ENCODE assay signal across 20 mouse cellular contexts in genomic region chrX:138831876-138832275, GRCm38 (mm10).
DNase-seq lines count a peak whose midpoint lies in the region; ATAC-seq and TF ChIP-seq lines count a peak whose summit lies in the region.
"Had no signal": no experiment of that assay in that cellular context is flagged by ENCODE, and none has a peak within 500 bp of the region (broad histone marks: within the 10 kb centered on the region; RNA-seq: fewer than 3 reads in every experiment).

No protein-coding gene starts in this region.

- no peak overlapping the region for H3K4me3 ChIP-seq in midbrain, postnatal 0 days (ENCODE audit: low read depth, low read length)
- H3K4me3 ChIP-seq in midbrain, embryonic 13.5 days (replicated peaks): no peak overlapping the region
- H3K4me3 ChIP-seq: embryonic facial prominence, embryonic 10.5 days; embryonic facial prominence, embryonic 12.5 days; forebrain, embryonic 13.5 days; forebrain, embryonic 15.5 days had no signal

- H3K36me3 ChIP-seq in midbrain, postnatal 0 days (ENCODE audit: insufficient read depth, low read length): no peaks in the 10 kb centered on the region
- H3K36me3 ChIP-seq in midbrain, embryonic 13.5 days: no peaks in the 10 kb centered on the region
- H3K36me3 ChIP-seq: embryonic facial prominence, embryonic 10.5 days; embryonic facial prominence, embryonic 12.5 days; forebrain, embryonic 15.5 days had no signal

- no peaks in the 10 kb centered on the region for H3K4me1 ChIP-seq in midbrain, postnatal 0 days (ENCODE audit: insufficient read depth, low read length)
- H3K4me1 ChIP-seq in midbrain, embryonic 13.5 days (replicated peaks): no peaks in the 10 kb centered on the region
- H3K4me1 ChIP-seq: embryonic facial prominence, embryonic 10.5 days; embryonic facial prominence, embryonic 12.5 days; forebrain, embryonic 13.5 days; forebrain, embryonic 15.5 days had no signal

- no peak overlapping the region for H3K4me2 ChIP-seq in midbrain, postnatal 0 days (ENCODE audit: low read depth, low read length, poor library complexity, severe bottlenecking)
- no peak overlapping the region for H3K4me2 ChIP-seq in midbrain, embryonic 13.5 days (replicated peaks)
- H3K4me2 ChIP-seq: embryonic facial prominence, embryonic 12.5 days; forebrain, embryonic 13.5 days; forebrain, embryonic 15.5 days had no signal

- no peak overlapping the region for H3K9ac ChIP-seq in midbrain, postnatal 0 days (replicated peaks; ENCODE audit: low read length, poor library complexity, severe bottlenecking)
- no peak overlapping the region for H3K9ac ChIP-seq in midbrain, embryonic 13.5 days (replicated peaks)
- H3K9ac ChIP-seq: embryonic facial prominence, embryonic 12.5 days; forebrain, embryonic 13.5 days; forebrain, embryonic 15.5 days; forebrain, postnatal 0 days had no signal

- DNase-seq in midbrain, postnatal 0 days (ENCODE audit: low spot score): peak; percentile 1
- DNase-seq in brain, adult 2 months (ENCODE audit: low read depth, low spot score): peak; percentile 25
- no peak for DNase-seq in natural killer cell, adult 2 months (ENCODE audit: low spot score in 2 of 2)
- DNase-seq in thymus, postnatal 4 days: no peak
- DNase-seq: adrenal gland, adult 8-10 months; adrenal gland, postnatal 14 days; adrenal gland, postnatal 36 days; cerebellum, adult 11-12 months; cerebellum, adult 2 months; cerebellum, adult 9-10 months; cerebellum, postnatal 10 days; cerebellum, postnatal 25 days; forebrain, postnatal 0 days had no signal

- H3K9me3 ChIP-seq in midbrain, postnatal 0 days (ENCODE audit: low read length): no peaks in the 10 kb centered on the region
- no peaks in the 10 kb centered on the region for H3K9me3 ChIP-seq in midbrain, embryonic 13.5 days
- H3K9me3 ChIP-seq: embryonic facial prominence, embryonic 10.5 days; embryonic facial prominence, embryonic 12.5 days; forebrain, embryonic 13.5 days; forebrain, embryonic 15.5 days had no signal

- H3K27me3 ChIP-seq in midbrain, postnatal 0 days (ENCODE audit: insufficient read depth, low read length): no peaks in the 10 kb centered on the region
- H3K27me3 ChIP-seq in midbrain, embryonic 13.5 days: no peaks in the 10 kb centered on the region; the same call in 1 of the 2 replicates
- H3K27me3 ChIP-seq: embryonic facial prominence, embryonic 12.5 days; forebrain, embryonic 13.5 days; forebrain, embryonic 15.5 days had no signal

- no peak for ATAC-seq in midbrain, postnatal 0 days (ENCODE audit: low FRiP score)
- no peak for ATAC-seq in midbrain, embryonic 13.5 days
- ATAC-seq: activated CD4-positive, CD25-positive, alpha-beta regulatory T cell, adult 4 months; forebrain, embryonic 13.5 days; forebrain, embryonic 15.5 days; forebrain, postnatal 0 days; Patski had no signal

- TF ChIP-seq CTCF in midbrain, postnatal 0 days (IDR thresholded peaks at IDR 0.05): no peak

- H3K27ac ChIP-seq in midbrain, postnatal 0 days (ENCODE audit: low read depth, low read length): no peak overlapping the region
- no peak overlapping the region for H3K27ac ChIP-seq in midbrain, embryonic 13.5 days
- H3K27ac ChIP-seq: embryonic facial prominence, embryonic 10.5 days; embryonic facial prominence, embryonic 12.5 days; forebrain, embryonic 13.5 days; forebrain, embryonic 15.5 days had no signal

Comparison
In these comparisons a context has a peak if more than half of its experiments do, and no peak if none do; other contexts are left out.
1. DNase-seq: peak in midbrain, postnatal 0 days (single experiment) and brain, adult 2 months (single experiment); none in natural killer cell, adult 2 months (0 of 2) and thymus, postnatal 4 days (single experiment).